Mouse (Mus musculus) intestine, postnatal 0 days (tissue): ENCODE data around the gene Lair1. TPM values are rescaled to one million over a fixed set of nuclear protein-coding genes. Genes with fewer than 3 reads are reported as not detected.
"Not testable (repeated sequence)": the region's sequence is repeated elsewhere in the genome, so short reads cannot be mapped to it uniquely, and the experiment has no call there.

Experiments
- ATAC-seq: fragments of 200-750 bp; cut with Nextera tagmentation; 2 replicates; pipeline ENCODE4 v1.8.0; 2017; ENCODE audit warnings: mild to moderate bottlenecking, moderate TSS enrichment, moderate library complexity
- H3K27ac ChIP-seq: fragments of 300-500 bp; sonication (generic); 2 replicates; pipeline ENCODE4 v1.5.1; 2014; ENCODE audit warnings: mild to moderate bottlenecking, low read depth, low read length, moderate library complexity
- H3K27me3 ChIP-seq: fragments of 300-500 bp; sonication (generic); replicated peaks from 2 replicates; pipeline ENCODE4 v1.6.1; 2014; ENCODE audit warnings: low read length, mixed read lengths; ENCODE audit not compliant: control insufficient read depth, insufficient read depth
- H3K36me3 ChIP-seq: fragments of 300-500 bp; sonication (generic); 2 replicates; pipeline ENCODE4 v1.6.1; 2014; ENCODE audit warnings: mild to moderate bottlenecking, moderate library complexity; ENCODE audit not compliant: control insufficient read depth, insufficient read depth
- H3K4me1 ChIP-seq: fragments of 300-500 bp; sonication (generic); replicated peaks from 2 replicates; pipeline ENCODE4 v1.6.1; 2014; ENCODE audit warnings: antibody characterized with exemption, low read length, mixed read lengths; ENCODE audit not compliant: control insufficient read depth, insufficient read depth
- H3K4me2 ChIP-seq: fragments of 300-500 bp; sonication (generic); replicated peaks from 2 replicates; pipeline ENCODE4 v1.6.1; 2014; ENCODE audit warnings: low read depth, mild to moderate bottlenecking, moderate library complexity
- H3K4me3 ChIP-seq: fragments of 300-500 bp; sonication (generic); 2 replicates; pipeline ENCODE4 v1.5.1; 2014; ENCODE audit warnings: low read depth, low read length
- H3K9ac ChIP-seq: fragments of 300-500 bp; sonication (generic); 2 replicates; pipeline ENCODE4 v1.6.1; 2014; ENCODE audit warnings: mild to moderate bottlenecking, low read depth, low read length
- H3K9me3 ChIP-seq: fragments of 300-500 bp; sonication (generic); 2 replicates; pipeline ENCODE4 v1.6.1; 2016; ENCODE audit warnings: mixed run types; ENCODE audit not compliant: control insufficient read depth
- CTCF ChIP-seq: sonication (generic); IDR thresholded peaks from 2 replicates; pipeline ENCODE4 v1.5.1; 2016; ENCODE audit warnings: low read depth, mild to moderate bottlenecking, control low read depth, antibody characterized with exemption, moderate library complexity
- WGBS: fragments of 180-500 bp; shearing (Covaris S2); extraction: QIAGEN DNeasy Blood & Tissue Kit; methylation state at CpG from one replicate; pipeline ENCODE4 v1.1.7; 2014; 5-methylcytosine and 5-hydroxymethylcytosine counted together
- polyA plus RNA-seq: library from polyadenylated mRNA; unstranded; fragments of >200 nt; fragmentation: Nextera tagmentation; extraction: Ambion mirVana; gene quantifications from 2 replicates; pipeline ENCODE4 v1.2.1, GENCODE M21; 2015

Lair1 gene
- polyA plus RNA-seq, 1 experiment from 2014 or later = 3.7 TPM

GRCm38 (mm10) chr7:4080552-4080951 lies 17.5 kb upstream of the Lair1 start:
- Histone ChIP-seq H3K36me3 (no peaks in the 10 kb centered on the region), H3K27me3 (no peaks in the 10 kb centered on the region), H3K9me3 (no peaks in the 10 kb centered on the region), H3K4me2 (no peak overlapping the region), H3K4me1 (no peaks in the 10 kb centered on the region), H3K27ac (no peak overlapping the region), H3K9ac (no peak overlapping the region), H3K4me3 (no peak overlapping the region)
- TF ChIP-seq CTCF = no peak
- 83% methylated on average over 4 of the region's 4 CpGs for WGBS
- no peak for ATAC-seq

- no peaks in the 10 kb centered on the region for H3K9me3 ChIP-seq
- no peak overlapping the region for H3K9ac ChIP-seq
- H3K4me1 ChIP-seq = no peaks in the 10 kb centered on the region
- no peaks in the 10 kb centered on the region for H3K36me3 ChIP-seq
- TF ChIP-seq CTCF = no peak
- no peak overlapping the region for H3K4me3 ChIP-seq
- 82% methylated on average over 7 of the region's 7 CpGs for WGBS
- ATAC-seq = no peak
- no peak overlapping the region for H3K4me2 ChIP-seq
- H3K27me3 ChIP-seq = no peaks in the 10 kb centered on the region
- no peak overlapping the region for H3K27ac ChIP-seq
These were observed 16.5 kb upstream of the Lair1 start for GRCm38 (mm10) chr7:4079511-4079910.

DNA sequence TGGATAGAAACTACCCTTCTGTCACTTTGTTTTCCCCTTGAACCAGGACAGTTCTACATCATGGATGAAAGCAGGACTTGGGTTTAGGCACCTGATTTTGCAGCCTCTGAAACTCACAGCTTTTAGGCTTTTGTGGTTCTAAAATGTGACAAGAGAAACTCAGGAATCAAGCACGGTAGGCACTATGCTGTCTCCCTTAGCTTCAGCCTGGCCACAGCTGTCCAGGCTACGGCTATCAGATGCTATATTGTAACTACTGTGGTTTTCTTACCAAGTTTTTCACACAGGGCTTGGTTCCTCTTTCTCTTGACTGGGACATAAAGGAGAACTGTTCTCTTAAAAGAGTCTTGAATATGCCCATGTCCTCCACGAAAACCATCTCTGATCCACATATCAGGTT lies 10.1 kb upstream of the Lair1 start:
- Histone ChIP-seq H3K4me1 (no peaks in the 10 kb centered on the region), H3K9ac (no peak overlapping the region), H3K4me2 (no peak overlapping the region), H3K27ac (no peak overlapping the region), H3K36me3 (no peaks in the 10 kb centered on the region), H3K4me3 (no peak overlapping the region), H3K27me3 (no peaks in the 10 kb centered on the region), H3K9me3 (no peaks in the 10 kb centered on the region)
- ATAC-seq = no peak
- TF ChIP-seq CTCF = no peak
- WGBS = 68% methylated on average over 3 of the region's 3 CpGs

DNA sequence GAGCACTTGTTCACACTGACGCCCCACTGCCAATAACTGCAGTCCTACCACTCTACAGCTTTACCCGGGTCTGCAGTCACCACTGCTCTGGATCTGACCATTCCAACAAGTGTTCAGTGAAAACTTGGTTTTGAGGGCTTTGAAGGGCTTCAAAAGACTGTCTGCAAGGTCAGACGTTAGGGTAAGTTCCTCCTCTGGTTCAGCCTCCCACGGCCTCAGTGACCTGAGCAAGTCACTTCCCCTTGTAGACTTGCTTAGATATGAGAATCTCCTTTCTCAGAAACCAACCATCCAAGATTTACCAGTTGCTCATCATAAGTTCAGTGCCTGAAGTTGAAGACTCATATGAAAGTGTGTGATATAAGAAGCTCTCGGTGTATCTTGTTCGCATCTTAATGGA lies 8.1 kb upstream of the Lair1 start:
- no peaks in the 10 kb centered on the region for H3K27me3 ChIP-seq
- no peaks in the 10 kb centered on the region for H3K9me3 ChIP-seq
- H3K36me3 ChIP-seq = no peaks in the 10 kb centered on the region
- no peaks in the 10 kb centered on the region for H3K4me1 ChIP-seq
- no peak overlapping the region for H3K27ac ChIP-seq
- TF ChIP-seq CTCF = no peak
- no peak overlapping the region for H3K9ac ChIP-seq
- 87% methylated on average over 6 of the region's 6 CpGs for WGBS
- H3K4me2 ChIP-seq = no peak overlapping the region
- no peak overlapping the region for H3K4me3 ChIP-seq
- ATAC-seq = no peak

GRCm38 (mm10) chr7:4063714-4064425 lies 866 bp upstream of the Lair1 start:
- Histone ChIP-seq H3K27me3 (no peaks in the 10 kb centered on the region), H3K9ac (no peak overlapping the region), H3K36me3 (no peaks in the 10 kb centered on the region), H3K9me3 (no peaks in the 10 kb centered on the region), H3K4me3 (no peak overlapping the region), H3K4me2 (no peak overlapping the region), H3K27ac (no peak overlapping the region), H3K4me1 (no peaks in the 10 kb centered on the region)
- no peak for ATAC-seq
- TF ChIP-seq CTCF = no peak
- WGBS = 88% methylated on average over 1 of the region's 1 CpGs

DNA sequence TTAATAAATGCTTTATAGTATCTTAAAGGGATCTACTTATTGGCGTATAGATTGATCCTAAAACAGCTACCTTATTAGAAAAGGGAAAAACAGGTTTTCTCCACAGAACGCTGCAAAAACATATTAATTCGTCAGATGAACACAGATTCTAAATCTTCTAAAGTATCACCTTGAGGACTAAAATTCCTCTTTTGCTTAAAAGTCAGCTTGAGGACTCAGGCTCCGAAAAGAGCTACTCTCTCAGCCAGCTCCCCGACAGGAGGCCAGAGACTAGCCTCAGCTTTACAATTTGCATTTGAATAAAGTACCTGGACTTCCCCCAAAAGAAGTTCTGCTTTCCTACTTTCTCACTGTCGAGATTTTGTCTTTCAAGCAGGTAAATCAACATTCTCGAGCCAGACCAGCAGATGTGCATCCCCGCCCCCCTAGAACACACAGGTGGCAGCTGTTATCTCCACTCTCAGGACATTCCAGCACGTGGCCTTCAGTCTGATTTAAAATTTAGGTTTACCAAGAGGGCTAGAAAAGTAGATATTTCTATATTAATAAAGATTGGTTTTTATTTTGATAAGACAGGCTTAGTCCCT lies 2.3 kb downstream of the Lair1 start:
- ATAC-seq, H3K27me3 ChIP-seq, H3K9me3 ChIP-seq, H3K4me1 ChIP-seq, H3K4me2 ChIP-seq, H3K9ac ChIP-seq, H3K4me3 ChIP-seq, H3K27ac ChIP-seq, H3K36me3 ChIP-seq: not testable (repeated sequence)
- WGBS = 53% methylated on average over 9 of the region's 9 CpGs
